Mouse (Mus musculus) megakaryocyte, embryonic 14.5 days (primary cell): ENCODE measurements around the gene Fpr1. TPM values are rescaled to one million over a fixed set of nuclear protein-coding genes. Genes with fewer than 3 reads are reported as not detected.
"Not testable (repeated sequence)": the region's sequence is repeated elsewhere in the genome, so short reads cannot be mapped to it uniquely, and the experiment has no call there.

Experiments
- H3K27me3 ChIP-seq: replicated peaks from 2 replicates; pipeline ENCODE3; 2012; ENCODE audit warnings: inconsistent platforms
- H3K36me3 ChIP-seq: replicated peaks from 2 replicates; pipeline ENCODE3; 2012; ENCODE audit warnings: low read length, inconsistent platforms, mixed read lengths
- H3K4me1 ChIP-seq: 2 replicates; pipeline ENCODE4 v1.6.1; 2012; ENCODE audit warnings: inconsistent platforms
- H3K4me3 ChIP-seq: replicated peaks from 2 replicates; pipeline ENCODE3; 2012; ENCODE audit warnings: moderate library complexity, mild to moderate bottlenecking, inconsistent platforms
- H3K9me3 ChIP-seq: 2 replicates; pipeline ENCODE4 v1.6.1; 2012; ENCODE audit warnings: inconsistent platforms
- FLI1 ChIP-seq: IDR thresholded peaks from 2 replicates; pipeline ENCODE4 v1.6.1; 2012; ENCODE audit warnings: low read length, inconsistent platforms, mixed read lengths
- GATA1 ChIP-seq: IDR thresholded peaks from 3 replicates; pipeline ENCODE4 v1.6.1; 2012; ENCODE audit warnings: mixed read lengths, low read length, inconsistent platforms, borderline replicate concordance
- polyA plus RNA-seq: library from polyadenylated mRNA; stranded (reverse); fragments of >175 nt; gene quantifications from 2 replicates; pipeline ENCODE4 v1.2.3, GENCODE M21; 2012; ENCODE audit warnings: low replicate concordance; ENCODE audit not compliant: insufficient read depth

Gene Fpr1
- polyA plus RNA-seq: 0.76 TPM in 1 of 2 replicates, not detected in the other

- Histone ChIP-seq H3K4me1 (0 out of 2 replicates have a peak, but pooled peaks cover 3% of the 10 kb centered on the region), H3K27me3 (no peaks in the 10 kb centered on the region), H3K4me3 (peak within 1 kb of the TSS; percentile 12), H3K36me3 (no peaks in the 10 kb centered on the region), H3K9me3 (no peaks in the 10 kb centered on the region)
- TF ChIP-seq GATA1: no peak
- no peak for TF ChIP-seq FLI1
These were observed at the start of gene Fpr1 for GRCm38 (mm10) chr17:17883840-17884239. Gene Fpr1, minus strand, starts transcription at chr17:17883940.

DNA sequence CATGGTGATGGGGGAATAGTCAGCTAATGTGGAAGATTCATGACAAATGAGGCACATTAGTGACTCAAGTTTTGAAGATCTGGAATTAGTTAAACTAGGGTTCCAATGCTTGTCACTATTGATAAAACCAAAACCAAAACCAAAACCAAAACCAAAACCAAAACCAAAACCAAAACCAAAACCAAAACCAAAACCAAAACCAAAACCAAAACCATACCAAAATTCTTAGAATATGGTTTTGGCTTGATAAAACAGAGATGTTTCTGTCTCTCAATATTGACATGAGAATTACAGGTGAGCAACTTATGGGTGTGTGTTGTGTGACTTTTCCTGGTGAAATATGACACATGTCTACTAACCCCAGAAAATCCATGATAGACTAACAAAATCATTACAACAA lies 34.0 kb upstream of the Fpr1 start:
- Histone ChIP-seq H3K9me3 (no peaks in the 10 kb centered on the region), H3K4me1 (no peaks in the 10 kb centered on the region), H3K4me3 (no peak overlapping the region), H3K27me3 (no peaks in the 10 kb centered on the region), H3K36me3 (no peaks in the 10 kb centered on the region)
- TF ChIP-seq GATA1: no peak

GRCm38 (mm10) chr17:17917376-17917775 lies 33.6 kb upstream of the Fpr1 start:
- H3K4me1 ChIP-seq: no peaks in the 10 kb centered on the region

DNA sequence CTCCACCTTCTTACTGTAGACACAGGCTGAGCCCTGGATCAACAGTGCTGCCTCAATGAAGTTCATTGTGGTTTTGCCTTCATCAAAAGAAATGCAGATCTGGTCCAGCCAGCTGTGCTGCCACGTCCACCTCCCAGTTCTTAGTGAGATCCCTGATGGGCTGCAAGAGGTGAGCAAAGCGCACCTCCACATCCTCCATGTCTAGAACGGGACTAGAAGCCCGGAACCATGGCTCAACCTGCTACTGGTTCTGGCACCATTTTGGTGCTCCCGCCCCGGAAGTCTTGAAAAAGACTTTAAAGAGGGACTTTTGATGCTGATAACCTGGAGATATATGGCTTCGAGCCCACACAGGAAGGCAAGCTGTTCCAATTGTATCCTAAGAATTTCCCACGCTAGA lies 28.9 kb upstream of the Fpr1 start:
- not testable (repeated sequence) for H3K4me3 ChIP-seq, H3K4me1 ChIP-seq, H3K36me3 ChIP-seq
- Histone ChIP-seq H3K9me3 (peaks cover 18% of the 10 kb centered on the region), H3K27me3 (peaks cover 15% of the 10 kb centered on the region)

More at GRCm38 (mm10) chr17:17917376-17917775, 33.6 kb upstream of the Fpr1 start:
- TF ChIP-seq FLI1 (no peak), GATA1 (no peak)
- Histone ChIP-seq H3K4me3 (no peak overlapping the region), H3K36me3 (no peaks in the 10 kb centered on the region), H3K27me3 (no peaks in the 10 kb centered on the region), H3K9me3 (no peaks in the 10 kb centered on the region)

DNA sequence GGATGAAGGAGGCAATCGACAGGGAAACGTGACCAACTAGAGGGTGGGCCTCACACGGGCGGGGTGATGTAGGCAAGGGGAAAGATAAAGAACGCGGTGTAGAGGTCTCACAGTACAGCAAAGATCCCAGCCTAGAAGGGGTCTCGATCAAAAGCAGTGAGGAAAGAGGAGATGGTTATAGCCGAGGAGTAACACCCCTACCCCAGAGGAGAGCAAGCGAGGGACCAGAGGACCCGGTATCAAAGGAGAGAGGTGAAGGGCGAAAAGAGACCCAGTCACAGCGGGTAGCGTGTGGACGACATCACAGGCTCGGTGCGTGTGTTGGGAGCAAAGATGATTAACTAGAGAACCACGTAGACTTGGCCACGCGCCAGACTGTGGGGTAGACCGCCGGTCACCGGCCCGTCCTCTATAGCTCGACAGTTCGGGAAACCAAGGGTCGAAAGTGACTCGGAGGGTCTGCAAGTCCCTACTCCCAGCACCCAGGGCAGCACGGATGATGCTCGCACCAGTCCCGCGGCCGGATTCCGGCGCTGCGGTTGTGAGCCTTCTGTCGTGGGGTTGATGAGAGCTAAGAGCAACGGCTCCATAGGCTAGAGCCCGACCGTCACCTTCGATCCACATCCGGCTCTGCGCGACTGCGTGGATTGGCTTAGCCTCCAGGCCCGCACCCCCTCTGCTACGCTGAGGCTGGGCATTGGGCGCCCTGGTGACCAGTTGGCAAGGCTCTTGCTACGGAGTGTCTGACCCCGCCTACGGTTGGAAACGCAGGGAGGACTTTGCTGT lies 26.1 kb upstream of the Fpr1 start:
- H3K27me3 ChIP-seq: peaks cover 24% of the 10 kb centered on the region
- TF ChIP-seq GATA1 (no peak), FLI1 (no peak)
- H3K36me3 ChIP-seq: no peaks in the 10 kb centered on the region
- H3K4me1 ChIP-seq: peaks cover 8% of the 10 kb centered on the region; the same call in 1 of the 2 replicates
- peaks cover 18% of the 10 kb centered on the region for H3K9me3 ChIP-seq
- peak overlapping the region; percentile 81 for H3K4me3 ChIP-seq

- TF ChIP-seq GATA1 (no peak), FLI1 (no peak)
- no peaks in the 10 kb centered on the region for H3K9me3 ChIP-seq
- H3K4me3 ChIP-seq: no peak overlapping the region
- no peaks in the 10 kb centered on the region for H3K36me3 ChIP-seq
- H3K27me3 ChIP-seq: peaks cover 4% of the 10 kb centered on the region
- no peaks in the 10 kb centered on the region for H3K4me1 ChIP-seq
These were observed 17.0 kb upstream of the Fpr1 start for GRCm38 (mm10) chr17:17900768-17901167.

GRCm38 (mm10) chr17:17899268-17899667 lies 15.5 kb upstream of the Fpr1 start:
- Histone ChIP-seq H3K4me1 (no peaks in the 10 kb centered on the region), H3K9me3 (no peaks in the 10 kb centered on the region), H3K36me3 (no peaks in the 10 kb centered on the region), H3K27me3 (peaks cover 4% of the 10 kb centered on the region), H3K4me3 (no peak overlapping the region)
- TF ChIP-seq GATA1 (no peak), FLI1 (no peak)

DNA sequence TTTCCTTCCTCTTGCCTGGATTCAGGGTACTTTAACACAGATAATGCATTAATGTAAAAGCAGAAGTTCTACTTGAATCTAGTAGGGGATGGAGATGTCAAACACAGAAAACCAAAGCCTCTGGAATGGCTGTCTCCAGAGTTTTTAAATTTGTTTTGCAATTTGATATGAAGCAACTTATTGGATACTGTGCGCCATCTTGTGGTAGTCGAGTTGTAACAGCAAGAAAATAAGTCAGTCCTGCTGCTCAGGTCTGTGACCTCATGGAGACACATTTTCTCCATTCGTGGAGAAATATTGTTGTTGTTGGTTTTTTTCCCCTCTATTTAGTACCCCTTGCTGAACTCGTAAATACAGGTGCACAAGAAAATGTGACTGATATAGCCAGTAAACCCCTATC lies 12.3 kb upstream of the Fpr1 start:
- Histone ChIP-seq H3K9me3 (no peaks in the 10 kb centered on the region), H3K36me3 (no peaks in the 10 kb centered on the region), H3K4me1 (peaks cover 7% of the 10 kb centered on the region), H3K27me3 (no peaks in the 10 kb centered on the region), H3K4me3 (no peak overlapping the region)
- no peak for TF ChIP-seq FLI1
- TF ChIP-seq GATA1: no peak

GRCm38 (mm10) chr17:17889732-17890425 lies 6.1 kb upstream of the Fpr1 start:
- H3K36me3 ChIP-seq: no peaks in the 10 kb centered on the region
- no peak for TF ChIP-seq GATA1
- TF ChIP-seq FLI1: no peak
- no peaks in the 10 kb centered on the region for H3K27me3 ChIP-seq
- H3K4me3 ChIP-seq: no peak overlapping the region
- no peaks in the 10 kb centered on the region for H3K9me3 ChIP-seq
- H3K4me1 ChIP-seq: peaks cover 7% of the 10 kb centered on the region

DNA sequence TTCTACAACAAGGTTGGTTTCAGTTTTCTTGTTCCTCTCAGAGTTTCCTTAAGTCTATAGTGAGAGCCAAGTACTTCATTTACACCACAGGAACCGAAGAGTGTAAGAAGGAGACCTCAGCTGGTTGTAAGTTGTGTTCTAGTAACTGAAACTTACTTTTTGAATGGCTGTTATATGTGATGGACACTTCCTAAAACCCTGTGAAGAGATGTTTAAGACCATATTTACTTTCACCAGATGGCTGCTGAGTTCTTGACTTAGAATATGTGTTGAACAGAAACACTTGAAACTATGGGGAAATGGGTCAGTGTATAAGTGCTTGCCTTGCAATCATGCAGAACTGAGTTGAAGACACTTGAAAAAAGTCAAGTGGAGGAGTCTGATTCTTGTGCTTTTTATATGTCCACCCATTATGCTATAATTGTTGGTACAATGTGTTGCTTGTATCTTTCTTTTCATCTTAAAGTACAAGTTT lies 4.1 kb upstream of the Fpr1 start, which contains the start of the genes Fpr2 and Fpr3:
Gene Fpr2, plus strand, starts transcription at position 51 of the 475 bp plus-strand sequence.
Gene Fpr3, plus strand, starts transcription at position 79 of the 475 bp plus-strand sequence.
- TF ChIP-seq FLI1 (no peak), GATA1 (no peak)
- H3K27me3 ChIP-seq: no peaks in the 10 kb centered on the region
- H3K9me3 ChIP-seq: no peaks in the 10 kb centered on the region
- no peaks in the 10 kb centered on the region for H3K4me1 ChIP-seq
- no peak within 1 kb of the TSS for H3K4me3 ChIP-seq
- no peaks in the 10 kb centered on the region for H3K36me3 ChIP-seq
